Comparison of ENCODE assay signal across 8 mouse cellular contexts in the genomic region with DNA sequence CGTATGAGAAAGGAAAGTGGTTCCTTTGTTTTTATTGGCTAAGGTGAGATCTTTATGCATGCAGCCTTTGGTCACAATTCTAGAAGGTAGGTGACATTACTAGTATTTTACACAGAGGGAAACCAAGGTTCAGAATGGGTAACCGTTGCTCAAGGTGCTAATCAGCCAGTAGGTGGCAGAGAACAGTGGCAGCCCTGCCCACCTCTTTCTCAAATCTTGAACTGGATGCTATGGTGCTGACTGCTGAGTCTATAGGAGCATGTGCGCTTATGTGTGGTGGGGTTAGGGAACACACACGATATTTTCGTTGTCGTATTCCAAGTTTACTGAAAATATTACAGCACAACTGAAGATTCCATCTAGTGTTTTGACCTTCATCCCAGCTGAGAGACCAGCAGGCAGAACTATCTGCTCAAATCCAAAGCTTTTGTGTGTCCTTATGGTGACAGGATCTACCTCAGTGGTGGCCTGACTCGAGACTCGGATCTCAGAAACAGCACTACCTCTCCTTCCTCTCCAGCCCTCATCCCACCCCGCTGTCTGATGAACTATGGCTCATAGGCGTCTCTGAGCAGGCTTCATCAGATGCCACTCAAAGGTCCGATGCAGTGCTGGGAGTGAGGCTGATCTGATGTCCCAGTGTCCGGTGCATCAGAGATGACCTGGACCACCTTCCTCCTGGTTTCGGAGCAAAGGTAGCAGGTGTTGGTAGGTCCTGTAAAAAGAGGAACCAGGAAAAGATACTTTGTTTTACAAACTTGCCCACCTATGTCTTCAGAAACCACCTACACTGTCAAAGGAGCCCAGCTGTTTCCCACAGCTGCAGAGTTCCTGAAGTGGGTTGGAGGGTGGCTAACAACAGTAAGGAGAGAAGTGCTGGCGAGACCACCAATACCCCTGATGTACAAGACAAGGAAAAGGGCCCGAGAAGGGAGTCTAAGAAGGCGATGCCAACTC. TPM values are rescaled to one million over a fixed set of nuclear protein-coding genes. Genes with fewer than 3 reads are reported as not detected.
DNase-seq lines count a peak whose midpoint lies in the region; ATAC-seq and TF ChIP-seq lines count a peak whose summit lies in the region.

No protein-coding gene starts in this region.

- H3K9ac ChIP-seq in forebrain, embryonic 11.5 days (ENCODE audit: low read length) = peak overlapping the region; percentile 59
- no peak overlapping the region for H3K9ac ChIP-seq in liver, adult 2 months (ENCODE audit: low read depth, low read length)

- 0 out of 2 replicates have a peak, but pooled peaks have one; percentile 2 for ATAC-seq in cerebellum, adult (ENCODE audit: insufficient number of reproducible peaks, low FRiP score, low TSS enrichment)
- no peak for ATAC-seq in forebrain, embryonic 11.5 days (replicated peaks; ENCODE audit: low FRiP score)

- H3K4me2 ChIP-seq in forebrain, embryonic 11.5 days (ENCODE audit: low read depth, low read length, severe bottlenecking) = peak overlapping the region; percentile 50

- H3K27me3 ChIP-seq in forebrain, embryonic 11.5 days (ENCODE audit: control insufficient read depth, insufficient read depth, low read length) = no peaks in the 10 kb centered on the region
- H3K27me3 ChIP-seq in liver, adult 2 months (ENCODE audit: control insufficient read depth, insufficient read depth, low read length) = no peaks in the 10 kb centered on the region
- no peaks in the 10 kb centered on the region for H3K27me3 ChIP-seq in splenic B cell, adult 2 months (ENCODE audit: control insufficient read depth, insufficient read depth, low read length, poor library complexity, severe bottlenecking)

- H3K9me3 ChIP-seq in forebrain, embryonic 11.5 days (ENCODE audit: control insufficient read depth, low read length) = no peaks in the 10 kb centered on the region

- H3K27ac ChIP-seq in forebrain, embryonic 11.5 days (ENCODE audit: low read depth, low read length) = peak overlapping the region; percentile 100
- H3K27ac ChIP-seq in liver, adult 2 months (replicated peaks; ENCODE audit: insufficient read depth, low read depth, low read length) = no peak overlapping the region; the same call in 1 of the 2 replicates

- TF ChIP-seq POLR2A in liver, adult 2 months (IDR thresholded peaks at IDR 0.05; ENCODE audit: extremely low read depth, insufficient read depth, low read length) = no peak

- WGBS in forebrain, embryonic 11.5 days = 70% methylated on average over 16 of the region's 16 CpGs
- 73% methylated on average over 16 of the region's 16 CpGs for WGBS in liver, adult 2 months

- H3K36me3 ChIP-seq in forebrain, embryonic 11.5 days (ENCODE audit: control insufficient read depth, insufficient read depth, low read length) = no peaks in the 10 kb centered on the region
- no peaks in the 10 kb centered on the region for H3K36me3 ChIP-seq in liver, adult 2 months (ENCODE audit: control insufficient read depth, insufficient read depth, low read length)
- H3K36me3 ChIP-seq in splenic B cell, adult 2 months (ENCODE audit: control insufficient read depth, insufficient read depth, low read length, poor library complexity, severe bottlenecking) = no peaks in the 10 kb centered on the region

- DNase-seq in cerebellum, adult 11-12 months = no peak
- peak; percentile 61 for DNase-seq in 416B (ENCODE audit: low read depth)
- DNase-seq in forebrain, embryonic 11.5 days (ENCODE audit: low spot score) = no peak
- DNase-seq in liver, adult 2 months (ENCODE audit: extremely low read depth, low read depth, low spot score) = no peak
- DNase-seq in splenic B cell, adult 2 months (ENCODE audit: low read depth, low spot score) = peak; percentile 81
- DNase-seq in Muller cell, postnatal 12 days (ENCODE audit: inconsistent ontology term) = no peak
- DNase-seq in kidney, adult 8-10 months = no peak

- no peaks in the 10 kb centered on the region for H3K79me2 ChIP-seq in liver, adult 2 months (ENCODE audit: control insufficient read depth, insufficient read depth, low read length)

- peaks cover 34% of the 10 kb centered on the region for H3K4me1 ChIP-seq in forebrain, embryonic 11.5 days (replicated peaks; ENCODE audit: control insufficient read depth, insufficient read depth, low read length)
- H3K4me1 ChIP-seq in liver, adult 2 months (ENCODE audit: control insufficient read depth, insufficient read depth, low read length) = peaks cover 13% of the 10 kb centered on the region

- peak overlapping the region; percentile 26; the same call in 1 of the 2 replicates for H3K4me3 ChIP-seq in forebrain, embryonic 11.5 days (ENCODE audit: low read depth, low read length)
- no peak overlapping the region for H3K4me3 ChIP-seq in liver, adult 2 months (ENCODE audit: insufficient read depth, low read depth, low read length)

- TF ChIP-seq CTCF in liver, adult 2 months (IDR thresholded peaks at IDR 0.05; ENCODE audit: low read depth, low read length) = peak; percentile 50; the same call in 1 of the 2 replicates

RNA-seq across cellular contexts. Expression of a gene that starts 18.9 kb away (rescaled TPM):
- 110 TPM in 2 replicates for polyA plus RNA-seq in forebrain, embryonic 11.5 days (2014; fragmentation: Nextera tagmentation; extraction: Ambion mirVana)
- 7.0 and 10.1 TPM in 2 replicates for total RNA-seq in liver, adult 2 months (2014; rRNA removed)
- polyA plus RNA-seq in liver, adult 2 months (2012; rRNA removed) = 5.6 and 6.9 TPM in 2 replicates

RNA-seq across cellular contexts. Expression of a gene that starts 23.0 kb away (rescaled TPM):
- polyA plus RNA-seq in forebrain, embryonic 11.5 days (2014; fragmentation: Nextera tagmentation; extraction: Ambion mirVana) = 2.2 and 3.6 TPM in 2 replicates
- 0.46 and 0.54 TPM in 2 replicates for total RNA-seq in liver, adult 2 months (2014; rRNA removed)
- polyA plus RNA-seq in liver, adult 2 months (2012; rRNA removed) = 0.99 and 1.6 TPM in 2 replicates

RNA-seq across cellular contexts. Expression of a gene that starts 51.0 kb away (rescaled TPM):
- polyA plus RNA-seq in forebrain, embryonic 11.5 days (2014; fragmentation: Nextera tagmentation; extraction: Ambion mirVana) = not detected in 2 replicates
- total RNA-seq in liver, adult 2 months (2014; rRNA removed) = not detected in 2 replicates
- polyA plus RNA-seq in liver, adult 2 months (2012; rRNA removed) = not detected in 2 replicates

Comparison
In these comparisons a context has a peak if more than half of its experiments do, and no peak if none do; other contexts are left out.
1. DNase-seq: peak in 416B (single experiment) and splenic B cell, adult 2 months (single experiment); none in cerebellum, adult 11-12 months (single experiment), forebrain, embryonic 11.5 days (single experiment), liver, adult 2 months (single experiment), Muller cell, postnatal 12 days (single experiment) and kidney, adult 8-10 months (0 of 2).
2. RNA of a gene that starts 18.9 kb away (polyA plus RNA-seq): 110 TPM in forebrain, embryonic 11.5 days; 5.6 to 6.9 TPM in liver, adult 2 months; every median in the first group is over 10 times any median in the second.